Mouse (Mus musculus): ENCODE measurements around the gene Cebpb. TPM values are rescaled to one million over a fixed set of nuclear protein-coding genes. Genes with fewer than 3 reads are reported as not detected.
A peak's percentile ranks its signal among the peaks of the same experiment; 100 is the strongest.
"Not testable (repeated sequence)": the region's sequence is repeated elsewhere in the genome, so short reads cannot be mapped to it uniquely, and the experiment has no call there.

Gene Cebpb
- total RNA-seq (2014; rRNA removed) (4.2 and 5.7 TPM in 2 replicates), polyA plus RNA-seq (2015; fragmentation: Nextera tagmentation; extraction: Ambion mirVana) (4.3 and 4.5 TPM in 2 replicates)

DNA sequence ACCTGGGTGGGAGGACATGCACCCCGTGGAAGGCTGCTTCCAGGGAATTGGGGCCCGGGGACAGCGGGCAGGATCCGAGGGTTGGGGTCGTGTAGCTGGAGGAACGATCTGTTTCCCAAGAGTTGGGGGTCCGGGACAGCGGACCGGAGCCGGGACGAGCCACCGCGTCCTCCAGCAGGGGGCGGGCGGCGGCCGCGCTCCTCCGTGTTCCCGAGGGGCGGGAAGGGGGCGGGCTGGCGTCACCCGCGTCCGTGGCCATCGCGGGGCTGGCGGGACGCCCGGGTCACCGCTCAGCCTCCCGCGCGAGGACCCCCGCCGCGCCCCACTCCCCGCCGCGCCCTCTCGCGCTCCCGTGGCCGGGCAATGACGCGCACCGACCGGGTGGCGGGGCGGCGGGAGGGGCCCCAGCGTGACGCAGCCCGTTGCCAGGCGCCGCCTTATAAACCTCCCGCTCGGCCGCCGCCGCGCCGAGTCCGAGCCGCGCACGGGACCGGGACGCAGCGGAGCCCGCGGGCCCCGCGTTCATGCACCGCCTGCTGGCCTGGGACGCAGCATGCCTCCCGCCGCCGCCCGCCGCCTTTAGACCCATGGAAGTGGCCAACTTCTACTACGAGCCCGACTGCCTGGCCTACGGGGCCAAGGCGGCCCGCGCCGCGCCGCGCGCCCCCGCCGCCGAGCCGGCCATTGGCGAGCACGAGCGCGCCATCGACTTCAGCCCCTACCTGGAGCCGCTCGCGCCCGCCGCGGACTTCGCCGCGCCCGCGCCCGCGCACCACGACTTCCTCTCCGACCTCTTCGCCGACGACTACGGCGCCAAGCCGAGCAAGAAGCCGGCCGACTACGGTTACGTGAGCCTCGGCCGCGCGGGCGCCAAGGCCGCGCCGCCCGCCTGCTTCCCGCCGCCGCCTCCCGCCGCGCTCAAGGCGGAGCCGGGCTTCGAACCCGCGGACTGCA, at the start of gene Cebpb:
Gene Cebpb, plus strand, starts transcription at position 418 of the 954 bp plus-strand sequence.
- peak; percentile 61 for ATAC-seq
- peak within 1 kb of the TSS; percentile 58 for H3K9ac ChIP-seq
- 3% methylated on average over 91 of the region's 147 CpGs for WGBS
- peak within 1 kb of the TSS; percentile 59 for H3K27ac ChIP-seq (ENCODE audit: low read depth, low read length)
- peak within 1 kb of the TSS; percentile 84 for H3K4me2 ChIP-seq (ENCODE audit: low read depth)
- H3K36me3 ChIP-seq (ENCODE audit: insufficient read depth): no peaks in the 10 kb centered on the region
- peaks cover 23% of the 10 kb centered on the region for H3K27me3 ChIP-seq (ENCODE audit: insufficient read depth, low read length)
- peak; percentile 67 for TF ChIP-seq CTCF (IDR thresholded peaks at IDR 0.05; ENCODE audit: low read depth)
- peak within 1 kb of the TSS; percentile 64 for H3K4me3 ChIP-seq (ENCODE audit: low read depth, low read length)
- H3K4me1 ChIP-seq (ENCODE audit: insufficient read depth): no peaks in the 10 kb centered on the region
- no peaks in the 10 kb centered on the region for H3K9me3 ChIP-seq (ENCODE audit: low read length)
- DNase-seq: peak; percentile 65

DNA sequence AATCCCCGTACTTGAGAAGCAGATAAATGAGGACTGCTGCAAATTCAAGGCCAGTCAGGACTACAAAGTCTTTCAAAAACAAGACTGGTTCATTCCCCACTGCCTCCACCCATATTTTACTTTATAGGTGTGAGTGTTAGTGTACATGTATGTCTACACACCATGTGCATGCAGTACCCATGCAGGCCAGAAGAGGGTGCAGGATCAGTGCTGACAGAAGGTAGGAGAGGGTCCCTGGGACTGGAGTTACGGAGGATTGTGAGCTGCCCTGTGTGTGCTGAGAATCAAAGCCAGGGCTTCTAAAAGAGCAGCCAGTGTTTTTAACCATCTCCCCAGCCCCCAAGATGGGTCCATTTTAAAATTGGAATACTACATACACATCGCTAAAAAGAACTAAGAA, 48.4 kb upstream of the Cebpb start:
- no peak overlapping the region for H3K27ac ChIP-seq (ENCODE audit: low read depth, low read length)
- no peaks in the 10 kb centered on the region for H3K27me3 ChIP-seq (ENCODE audit: insufficient read depth, low read length)
- WGBS: 86% methylated on average over 3 of the region's 3 CpGs
- H3K36me3 ChIP-seq (ENCODE audit: insufficient read depth): peaks cover 5% of the 10 kb centered on the region; the same call in 1 of the 2 replicates
- TF ChIP-seq CTCF (IDR thresholded peaks at IDR 0.05; ENCODE audit: low read depth): peak; percentile 67
- no peak for DNase-seq
- ATAC-seq: no peak
- H3K4me2 ChIP-seq (ENCODE audit: low read depth): no peak overlapping the region
- H3K4me1 ChIP-seq (ENCODE audit: insufficient read depth): no peaks in the 10 kb centered on the region
- no peaks in the 10 kb centered on the region for H3K9me3 ChIP-seq (ENCODE audit: low read length)
- H3K9ac ChIP-seq: no peak overlapping the region
- no peak overlapping the region for H3K4me3 ChIP-seq (ENCODE audit: low read depth, low read length)

DNA sequence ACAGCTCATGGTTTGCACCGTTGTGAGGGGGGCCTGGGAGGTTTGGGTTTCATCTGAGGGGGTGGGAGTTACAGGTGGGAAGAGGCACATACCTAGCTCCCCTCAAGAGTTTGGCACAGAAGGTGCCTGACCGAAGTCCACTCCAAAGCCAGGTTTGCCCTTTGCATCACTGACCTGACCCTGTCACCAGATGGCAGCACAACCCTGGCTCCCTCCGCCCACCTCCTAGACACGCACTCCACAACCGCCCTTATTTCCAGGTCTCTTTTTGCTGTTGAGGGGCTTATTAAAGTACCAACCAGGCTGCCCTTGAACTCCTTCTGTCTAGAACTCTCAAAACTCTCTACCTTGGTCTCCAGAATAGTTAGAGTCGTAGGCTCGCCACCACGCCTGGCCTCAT, 47.4 kb upstream of the Cebpb start:
- Histone ChIP-seq H3K4me1 (ENCODE audit: insufficient read depth) (no peaks in the 10 kb centered on the region), H3K36me3 (ENCODE audit: insufficient read depth) (peaks cover 5% of the 10 kb centered on the region; the same call in 1 of the 2 replicates), H3K9me3 (ENCODE audit: low read length) (no peaks in the 10 kb centered on the region), H3K27ac (ENCODE audit: low read depth, low read length) (no peak overlapping the region), H3K27me3 (ENCODE audit: insufficient read depth, low read length) (no peaks in the 10 kb centered on the region), H3K4me3 (ENCODE audit: low read depth, low read length) (no peak overlapping the region), H3K4me2 (ENCODE audit: low read depth) (no peak overlapping the region), H3K9ac (no peak overlapping the region)
- peak; percentile 50 for TF ChIP-seq CTCF (IDR thresholded peaks at IDR 0.05; ENCODE audit: low read depth)
- ATAC-seq (no peak), DNase-seq (no peak)
- WGBS: 54% methylated on average over 8 of the region's 8 CpGs

DNA sequence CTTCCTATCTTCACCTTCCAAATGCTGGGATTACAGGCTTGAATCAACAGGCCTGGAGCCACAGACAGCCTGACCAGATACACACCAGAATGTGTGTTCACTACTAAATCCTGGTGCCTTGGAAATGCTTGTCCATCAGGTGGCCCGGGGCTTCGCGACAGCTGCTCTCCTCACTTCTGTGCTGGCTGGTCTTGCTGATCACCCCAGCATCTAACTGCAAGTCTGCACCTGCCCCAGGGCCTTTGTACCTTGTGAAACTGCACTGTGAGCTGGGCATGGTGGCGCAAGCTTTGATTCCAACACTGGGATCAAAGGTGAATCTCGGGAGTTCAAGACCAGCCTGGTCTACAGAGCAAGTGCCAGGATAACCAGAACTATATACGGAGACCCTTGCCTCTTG, 46.6 kb upstream of the Cebpb start:
- ATAC-seq (no peak), DNase-seq (no peak)
- Histone ChIP-seq H3K27me3 (ENCODE audit: insufficient read depth, low read length) (no peaks in the 10 kb centered on the region), H3K4me2 (ENCODE audit: low read depth) (no peak overlapping the region), H3K4me3 (ENCODE audit: low read depth, low read length) (no peak overlapping the region), H3K27ac (ENCODE audit: low read depth, low read length) (no peak overlapping the region), H3K36me3 (ENCODE audit: insufficient read depth) (peaks cover 5% of the 10 kb centered on the region; the same call in 1 of the 2 replicates), H3K4me1 (ENCODE audit: insufficient read depth) (no peaks in the 10 kb centered on the region), H3K9me3 (ENCODE audit: low read length) (no peaks in the 10 kb centered on the region), H3K9ac (no peak overlapping the region)
- WGBS: 92% methylated on average over 6 of the region's 6 CpGs
- TF ChIP-seq CTCF (IDR thresholded peaks at IDR 0.05; ENCODE audit: low read depth): no peak

DNA sequence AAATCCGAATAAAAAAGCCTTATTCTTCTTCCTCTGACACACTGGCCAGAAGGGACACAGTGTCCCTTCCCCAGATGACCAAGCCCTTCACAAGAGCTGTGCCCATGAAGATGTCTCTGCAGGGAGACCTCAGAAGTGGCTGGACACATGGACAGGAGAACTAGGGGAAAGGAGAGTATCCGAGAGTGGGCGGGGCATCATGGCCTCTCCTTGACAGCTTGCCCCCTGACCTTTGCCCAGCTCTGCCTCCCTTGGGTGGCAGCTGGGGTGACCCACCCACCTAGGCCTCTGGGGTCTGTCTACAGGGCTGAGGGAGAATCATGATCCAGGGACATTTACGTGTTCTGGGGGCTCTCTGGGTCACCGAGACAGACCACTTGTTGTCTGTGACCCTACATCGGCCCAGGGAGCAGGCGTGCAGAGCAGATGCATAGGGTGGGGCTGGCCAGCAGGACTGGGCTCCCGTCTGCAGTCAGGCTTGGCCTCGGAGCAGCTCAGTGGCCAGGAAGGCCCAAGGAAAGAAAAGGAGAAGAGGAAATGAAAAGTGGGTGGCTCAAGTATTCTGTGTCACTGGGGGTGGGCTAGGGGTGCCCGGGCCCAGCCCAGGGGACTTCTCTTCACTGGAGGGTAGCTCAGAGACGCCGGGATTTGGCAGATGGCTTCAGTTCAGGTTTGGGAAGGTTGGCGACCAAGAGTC, 45.2 kb upstream of the Cebpb start:
- DNase-seq; H3K9ac ChIP-seq; H3K4me2 ChIP-seq (ENCODE audit: low read depth); H3K4me3 ChIP-seq (ENCODE audit: low read depth, low read length); H3K36me3 ChIP-seq (ENCODE audit: insufficient read depth); H3K9me3 ChIP-seq (ENCODE audit: low read length); H3K27me3 ChIP-seq (ENCODE audit: insufficient read depth, low read length); H3K27ac ChIP-seq (ENCODE audit: low read depth, low read length); H3K4me1 ChIP-seq (ENCODE audit: insufficient read depth); ATAC-seq: not testable (repeated sequence)
- 89% methylated on average over 11 of the region's 13 CpGs for WGBS

GRCm38 (mm10) chr2:167646411-167646810, 42.3 kb upstream of the Cebpb start:
- TF ChIP-seq CTCF (IDR thresholded peaks at IDR 0.05; ENCODE audit: low read depth): peak; percentile 22; the same call in 1 of the 2 replicates
- Histone ChIP-seq H3K4me1 (ENCODE audit: insufficient read depth) (no peaks in the 10 kb centered on the region), H3K9ac (no peak overlapping the region), H3K9me3 (ENCODE audit: low read length) (no peaks in the 10 kb centered on the region), H3K27ac (ENCODE audit: low read depth, low read length) (no peak overlapping the region), H3K36me3 (ENCODE audit: insufficient read depth) (peaks cover 13% of the 10 kb centered on the region), H3K4me2 (ENCODE audit: low read depth) (no peak overlapping the region), H3K4me3 (ENCODE audit: low read depth, low read length) (no peak overlapping the region), H3K27me3 (ENCODE audit: insufficient read depth, low read length) (no peaks in the 10 kb centered on the region)
- no peak for DNase-seq
- ATAC-seq: no peak
- 84% methylated on average over 4 of the region's 4 CpGs for WGBS

Data from forebrain, postnatal 0 days (tissue).